Mouse (Mus musculus) thymus, postnatal 4 days (tissue): Measurements from ENCODE around the gene Npr1.

ENCODE experiments used
- DNase-seq: peaks from one replicate; pipeline ENCODE4 v3.0.0; 2021

Npr1 gene

GRCm38 (mm10) chr3:90433381-90434020 lies 32.2 kb downstream of the Npr1 start, which contains the start of gene Ints3:
Ints3 (minus strand) TSS chr3:90433622.
- DNase-seq: peak; percentile 97

GRCm38 (mm10) chr3:90432811-90433219 lies 32.9 kb downstream of the Npr1 start:
- DNase-seq: peak; percentile 66

GRCm38 (mm10) chr3:90432348-90432747 lies 33.3 kb downstream of the Npr1 start:
- no peak for DNase-seq

- DNase-seq: no peak
Measured at GRCm38 (mm10) chr3:90429576-90429975, 36.1 kb downstream of the Npr1 start.

- DNase-seq: no peak
Measured at GRCm38 (mm10) chr3:90428186-90428585, 37.5 kb downstream of the Npr1 start.

GRCm38 (mm10) chr3:90427574-90427973 lies 38.1 kb downstream of the Npr1 start:
- DNase-seq: no peak

GRCm38 (mm10) chr3:90425499-90425898 lies 40.2 kb downstream of the Npr1 start:
- DNase-seq: no peak

- no peak for DNase-seq
Measured at GRCm38 (mm10) chr3:90423549-90423948, 42.1 kb downstream of the Npr1 start.

GRCm38 (mm10) chr3:90420696-90421095 lies 45.0 kb downstream of the Npr1 start:
- no peak for DNase-seq

GRCm38 (mm10) chr3:90413011-90413396 lies 52.7 kb downstream of the Npr1 start:
- no peak for DNase-seq

GRCm38 (mm10) chr3:90412312-90413010 lies 53.2 kb downstream of the Npr1 start:
- DNase-seq: peak; percentile 82

- no peak for DNase-seq
Measured at GRCm38 (mm10) chr3:90408721-90409120, 56.9 kb downstream of the Npr1 start.

GRCm38 (mm10) chr3:90406414-90406813 lies 59.3 kb downstream of the Npr1 start:
- DNase-seq: no peak

- DNase-seq: no peak
Measured at GRCm38 (mm10) chr3:90404609-90405008, 61.1 kb downstream of the Npr1 start.

- no peak for DNase-seq
Measured at GRCm38 (mm10) chr3:90404121-90404520, 61.5 kb downstream of the Npr1 start.

- no peak for DNase-seq
Measured at GRCm38 (mm10) chr3:90400993-90401392, 64.7 kb downstream of the Npr1 start.
